Mouse (Mus musculus): ENCODE measurements around the gene Hsd17b2.

The Hsd17b2 gene

DNA sequence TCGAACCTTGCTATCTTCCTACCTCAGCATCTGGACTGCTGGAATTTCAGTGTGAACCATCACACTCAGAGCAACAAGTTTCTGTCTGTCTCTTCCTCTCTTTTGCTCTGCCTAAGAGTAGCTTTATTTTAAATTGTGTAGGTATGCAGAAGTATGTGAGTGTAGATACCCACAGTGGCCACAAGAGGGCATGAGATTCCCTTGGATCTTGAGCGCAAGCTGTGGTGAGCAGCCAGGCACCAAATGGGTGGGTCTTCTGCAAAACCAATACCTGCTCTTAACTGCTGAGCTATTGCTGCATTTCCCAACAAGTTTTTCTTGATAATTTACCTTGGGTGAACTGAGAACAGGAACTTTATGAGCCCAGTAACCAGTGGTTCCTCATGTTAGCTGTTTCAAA, 70.4 kb downstream of the Hsd17b2 start:
- DNase-seq (ENCODE audit: low read depth, low spot score), result peak; percentile 85

DNA sequence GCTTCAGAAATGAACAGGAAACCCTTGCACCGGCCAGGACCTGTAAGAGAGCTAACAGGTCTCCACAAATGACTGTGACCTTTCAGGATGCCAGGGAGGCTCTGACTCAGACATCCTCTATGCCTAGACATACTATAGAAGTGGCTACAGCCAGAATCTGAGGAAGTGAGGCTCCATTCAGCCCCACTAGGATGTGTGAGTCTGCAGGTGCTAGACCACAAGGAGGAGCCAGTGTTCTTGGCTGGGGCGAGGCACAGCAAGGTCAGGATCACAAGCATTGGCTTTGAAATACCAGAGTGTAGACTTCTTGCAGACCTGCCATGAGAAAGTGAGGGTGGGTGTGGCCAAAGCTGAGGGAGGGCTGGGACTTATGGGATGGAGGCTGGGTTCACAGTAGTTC, 70.9 kb downstream of the Hsd17b2 start:
- DNase-seq (ENCODE audit: low read depth, low spot score), result peak; percentile 87

DNA sequence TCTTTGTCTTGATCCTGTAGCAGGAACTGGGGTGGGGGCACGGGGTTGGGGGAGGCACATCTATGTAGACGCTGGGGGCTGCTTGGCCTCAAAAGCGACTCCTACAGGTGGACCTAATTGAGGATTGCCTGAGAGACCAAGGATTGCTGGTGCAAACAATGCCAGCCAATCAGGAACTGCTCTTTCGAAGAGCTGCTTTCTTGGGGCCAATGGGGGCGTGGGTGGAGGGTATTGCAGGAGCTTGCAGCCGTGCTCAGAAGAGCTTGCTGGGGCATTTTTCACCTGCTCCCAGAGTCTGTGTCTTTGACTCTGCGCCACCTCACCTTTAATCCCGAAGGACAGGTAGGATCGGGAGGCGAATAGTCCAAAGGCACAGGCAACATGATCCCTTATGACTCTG, 73.9 kb downstream of the Hsd17b2 start:
- no peak for DNase-seq (ENCODE audit: low read depth, low spot score)

DNA sequence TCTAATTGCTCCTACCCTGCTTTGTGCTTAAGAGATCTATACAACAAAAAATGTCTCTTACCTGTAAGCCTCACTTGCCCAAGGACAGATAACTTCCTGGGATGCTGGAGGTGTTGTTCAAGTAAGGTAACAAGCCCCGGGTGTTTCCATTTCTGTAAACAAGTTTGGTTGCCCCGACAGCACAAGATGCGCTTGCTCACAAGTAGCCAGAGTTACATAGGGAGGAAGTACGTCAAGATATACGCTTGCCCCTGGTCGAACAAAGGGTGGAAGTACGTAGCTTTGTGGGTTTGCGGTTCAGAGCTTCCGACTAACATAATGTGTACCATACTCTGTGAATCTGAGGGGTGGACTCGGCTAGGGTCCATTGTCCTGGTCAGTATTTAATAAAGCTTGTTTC, 74.4 kb downstream of the Hsd17b2 start:
- no peak for DNase-seq (ENCODE audit: low read depth, low spot score)

DNA sequence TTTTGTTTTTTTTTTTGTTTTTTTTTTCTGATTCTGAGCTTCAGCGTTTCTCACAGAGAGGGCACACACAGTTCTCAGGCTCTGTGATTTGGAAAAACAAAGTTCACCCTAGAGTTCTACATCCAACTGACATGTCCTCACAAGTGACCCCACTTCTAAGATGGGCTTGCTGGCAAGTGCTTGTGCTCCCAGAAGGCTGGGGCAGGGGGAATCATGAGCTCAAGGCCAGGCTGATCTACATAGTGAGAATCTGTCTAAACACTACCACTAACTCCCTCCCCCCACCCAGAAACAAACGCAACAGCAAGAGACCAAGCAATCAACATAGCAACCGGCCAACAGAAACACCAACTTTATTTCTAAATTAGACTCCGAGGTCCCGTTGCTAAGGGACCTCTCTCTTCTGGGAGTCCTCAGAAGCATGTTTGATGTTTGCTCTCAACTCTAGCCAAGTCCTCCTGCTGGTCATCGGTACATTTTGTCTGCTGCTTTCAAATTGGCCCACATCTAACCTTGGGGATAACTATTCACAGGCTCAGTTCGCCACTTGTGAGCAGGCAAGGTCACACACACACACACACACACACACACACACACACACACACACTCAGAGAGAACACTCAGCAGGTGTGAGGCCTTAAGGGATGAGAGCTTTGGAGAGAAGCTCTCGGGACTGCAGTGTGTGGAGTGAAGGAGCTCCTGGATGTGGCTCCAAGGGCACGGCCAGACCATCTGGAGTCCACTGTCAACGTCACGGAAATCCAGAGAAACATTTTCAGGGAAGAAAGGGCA, 77.0 kb downstream of the Hsd17b2 start:
- peak; percentile 80 for DNase-seq (ENCODE audit: low read depth, low spot score)

DNA sequence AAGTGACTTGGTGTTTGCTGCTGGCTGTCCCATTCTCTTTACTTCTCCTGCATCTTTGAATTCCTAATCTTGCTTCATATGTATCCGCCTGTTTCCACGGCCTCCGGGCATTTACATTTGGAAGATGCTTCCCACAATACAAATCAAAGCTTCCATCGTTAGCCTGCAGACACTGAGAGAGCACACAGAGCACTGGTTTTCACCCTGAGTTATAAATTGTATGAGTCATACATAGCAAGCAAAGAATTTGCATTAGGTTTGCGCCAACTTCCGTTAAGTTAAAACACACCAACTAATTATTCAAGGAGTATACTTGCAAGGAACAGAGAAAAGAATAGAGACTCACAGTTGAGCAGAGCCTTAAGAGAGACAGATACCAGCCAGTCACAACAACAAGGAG, 77.6 kb downstream of the Hsd17b2 start:
- peak; percentile 78 for DNase-seq (ENCODE audit: low read depth, low spot score)

DNA sequence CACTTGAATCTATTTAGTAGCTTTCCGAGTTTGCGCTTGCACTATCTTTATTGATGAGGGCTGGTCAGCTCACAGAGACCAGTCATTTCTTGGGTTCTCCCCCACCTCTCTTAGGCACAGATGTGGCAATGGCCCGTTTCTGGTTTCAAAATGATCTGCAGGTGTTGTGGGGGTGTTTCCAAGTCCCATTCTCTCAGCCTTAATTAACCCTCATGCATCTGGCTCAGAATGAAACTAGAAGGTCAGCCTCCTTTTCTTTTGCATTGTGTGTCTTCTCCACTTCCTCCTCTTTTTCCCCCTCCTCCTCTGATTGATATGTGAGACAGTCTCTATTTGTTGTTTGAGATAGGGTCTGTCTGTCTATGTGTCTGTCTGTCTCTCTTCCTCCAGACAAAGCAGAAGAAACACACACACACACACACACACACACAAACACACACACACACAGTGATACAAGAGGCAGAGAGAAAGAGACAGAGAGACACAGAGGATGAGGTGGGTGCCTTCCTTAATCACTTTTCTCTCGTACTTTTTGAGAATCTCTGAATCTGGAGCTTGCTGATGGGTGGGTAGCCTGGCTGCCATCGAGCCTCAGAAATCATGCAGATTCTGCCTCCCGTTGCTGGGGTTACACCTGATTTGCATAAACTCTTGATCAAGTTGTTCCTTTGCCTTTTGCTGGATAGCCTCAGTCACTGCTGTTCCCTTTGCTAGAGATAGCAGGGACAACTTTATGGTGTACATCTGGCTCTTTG, 79.8 kb downstream of the Hsd17b2 start:
- peak; percentile 91 for DNase-seq (ENCODE audit: low read depth, low spot score)

DNA sequence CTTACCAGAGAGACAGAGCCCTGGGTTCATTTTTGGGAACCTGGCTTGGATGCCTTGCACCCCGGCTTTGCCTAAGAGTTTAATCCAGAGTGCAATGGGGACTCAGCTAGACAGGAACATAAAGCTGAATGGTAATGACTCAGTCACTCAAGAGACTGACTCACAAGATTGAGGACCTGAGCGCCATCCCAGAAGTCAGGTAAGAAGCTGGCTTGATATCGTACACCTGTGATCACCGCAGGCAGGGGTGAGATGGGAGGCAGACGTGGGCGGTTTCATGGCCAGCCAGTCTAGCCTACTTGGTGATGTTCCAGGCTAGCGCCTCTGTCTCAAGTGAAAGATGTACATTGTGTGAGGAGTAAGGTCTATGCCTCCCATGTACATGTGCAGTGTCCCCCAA, 81.3 kb downstream of the Hsd17b2 start:
- no peak for DNase-seq (ENCODE audit: low read depth, low spot score)

DNA sequence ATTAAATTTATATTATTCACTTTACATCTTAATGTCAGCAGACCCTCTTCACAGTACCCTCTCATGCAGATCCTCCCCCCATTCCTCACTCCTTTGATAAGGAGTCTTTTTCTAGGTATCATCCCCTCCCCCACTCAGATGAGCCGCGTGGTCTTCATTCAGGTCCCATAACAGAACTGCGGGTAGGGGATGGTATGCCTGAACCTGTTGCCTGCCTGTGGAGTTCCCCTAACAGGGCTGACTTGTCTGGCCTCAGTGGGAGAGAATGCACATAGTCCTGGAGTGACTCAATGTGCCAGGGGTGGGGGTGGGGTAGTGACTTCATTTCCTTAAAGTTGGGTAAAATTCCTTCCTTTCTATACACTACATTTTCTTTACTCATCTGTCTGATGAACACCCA, 84.7 kb downstream of the Hsd17b2 start:
- no peak for DNase-seq (ENCODE audit: low read depth, low spot score)

DNA sequence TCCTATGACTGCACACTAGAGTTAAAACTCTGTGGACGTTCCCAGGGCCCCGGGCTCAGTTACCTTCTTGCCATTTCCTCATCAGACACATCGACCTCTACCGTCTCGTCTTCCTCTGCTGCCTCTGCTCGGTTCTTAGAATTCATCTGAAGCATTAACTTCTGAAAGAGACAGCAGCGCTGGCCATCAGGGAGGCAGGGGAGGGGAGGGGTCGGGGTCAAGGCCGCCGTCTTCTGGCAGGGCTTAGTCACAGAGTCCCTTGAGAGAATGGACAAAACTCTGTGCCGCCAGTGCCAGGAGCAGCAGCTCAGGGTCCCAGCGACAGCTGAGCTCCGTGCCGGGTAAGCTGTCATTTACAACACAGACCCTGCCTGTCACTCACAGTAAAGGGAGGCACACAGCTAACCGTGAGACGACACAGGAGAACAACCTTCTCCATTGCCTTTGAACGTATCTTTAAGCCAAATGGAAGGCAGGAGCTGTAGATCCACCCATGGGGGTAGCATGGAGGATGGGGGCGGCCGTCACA, 91.0 kb downstream of the Hsd17b2 start:
- no peak for DNase-seq (ENCODE audit: low read depth, low spot score)

DNA sequence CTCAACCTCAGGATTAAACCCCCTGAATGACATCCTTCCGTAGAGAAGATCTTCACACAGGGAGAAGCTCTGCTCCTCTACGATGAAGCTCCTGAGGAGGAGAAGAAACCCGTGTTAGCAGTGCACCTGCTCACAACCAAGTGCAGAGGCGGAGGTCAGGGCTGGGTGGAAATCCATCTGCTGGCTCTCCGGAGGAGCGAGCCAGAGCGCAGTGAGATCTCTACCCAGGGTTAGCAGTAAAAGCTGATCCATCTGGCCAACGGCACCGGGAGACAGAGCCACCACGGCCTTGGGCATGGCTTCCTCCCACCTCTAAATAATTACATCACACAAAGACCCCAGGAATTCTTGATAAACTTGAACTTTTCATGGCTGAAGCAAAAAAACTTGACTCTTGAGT, 92.9 kb downstream of the Hsd17b2 start:
- no peak for DNase-seq (ENCODE audit: low read depth, low spot score)

DNA sequence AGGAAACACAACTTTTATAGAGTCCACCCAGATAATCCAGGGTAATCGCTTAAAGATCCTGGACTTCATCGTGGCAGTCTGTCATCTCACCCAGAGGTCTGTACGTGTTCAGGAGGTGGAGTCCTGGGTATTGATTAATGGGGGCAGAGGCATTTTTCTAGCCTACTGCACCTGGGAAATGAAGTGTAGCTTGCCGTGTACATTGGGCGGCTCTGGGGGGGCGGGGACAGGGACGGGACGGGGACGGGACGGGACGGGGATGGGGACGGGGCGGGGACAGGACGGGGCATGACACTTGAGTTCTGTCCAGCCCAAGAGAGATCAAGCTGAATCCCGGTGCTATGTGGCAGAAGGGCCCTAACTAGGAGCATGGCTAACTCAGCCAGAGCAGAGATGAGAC, 94.8 kb downstream of the Hsd17b2 start:
- no peak for DNase-seq (ENCODE audit: low read depth, low spot score)

DNA sequence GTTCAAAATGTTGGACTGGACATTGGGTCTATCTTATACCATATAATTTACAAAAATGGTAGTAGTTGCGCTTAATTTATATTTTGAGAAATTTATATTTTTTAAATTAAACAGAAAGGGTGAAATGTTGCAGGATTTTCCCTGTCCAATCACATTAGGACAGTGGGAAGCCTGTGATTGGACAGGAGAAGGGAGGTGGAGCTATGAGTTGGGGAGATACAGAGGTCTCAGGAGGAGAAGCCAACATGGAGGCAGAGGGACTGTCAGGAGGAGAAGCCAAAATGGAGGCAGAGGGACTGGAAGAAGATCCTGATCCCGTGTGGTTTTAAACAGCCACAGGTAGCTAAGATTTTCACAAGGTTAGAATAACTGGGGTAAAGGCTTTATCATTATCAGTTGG, 96.4 kb downstream of the Hsd17b2 start:
- no peak for DNase-seq (ENCODE audit: low read depth, low spot score)

DNA sequence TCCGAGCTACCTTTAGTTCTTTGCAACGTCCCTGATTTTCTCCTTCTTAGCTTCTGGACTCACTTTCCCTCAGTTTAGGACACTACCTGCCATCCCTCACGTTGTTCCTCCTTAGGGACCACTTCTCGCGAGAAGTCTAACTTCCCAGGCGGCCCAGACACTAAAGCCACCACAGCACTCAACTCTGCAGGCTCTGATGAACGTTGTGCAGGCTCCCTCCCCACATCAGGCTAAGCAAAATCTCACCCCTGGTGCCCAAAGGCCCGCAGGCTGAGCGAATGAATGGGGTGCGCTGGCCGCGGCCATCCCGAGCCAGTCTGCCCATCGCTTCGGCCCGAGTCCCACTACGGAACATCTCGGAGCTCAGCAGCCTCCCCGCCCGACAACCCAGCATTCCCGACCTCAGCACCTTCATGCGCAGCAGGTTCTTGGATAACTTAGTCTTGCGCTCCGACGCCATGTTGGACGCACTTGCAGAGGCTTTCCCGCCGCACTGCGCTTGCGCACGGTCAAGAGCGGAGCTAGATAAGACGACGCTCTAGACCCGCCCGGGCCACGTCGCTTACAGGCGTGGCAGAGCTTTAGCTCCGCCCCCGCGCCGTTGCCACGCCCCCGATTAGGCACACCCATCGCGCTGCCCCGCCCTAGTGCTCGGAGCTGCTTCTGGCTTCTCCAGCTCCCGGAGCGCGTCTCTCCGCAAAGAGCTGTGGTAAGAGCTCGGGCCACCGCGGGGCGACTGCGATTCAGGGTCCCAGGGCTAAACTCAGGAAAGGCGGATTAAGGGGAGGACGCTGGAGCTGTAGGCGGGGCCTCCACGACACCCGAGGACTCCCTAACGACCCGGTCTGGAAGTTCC, 100.0 kb downstream of the Hsd17b2 start, which contains the start of gene Mphosph6:
Gene Mphosph6 (minus strand): TSS at position 501 of the 856 bp plus-strand sequence.
- peak; percentile 98 for DNase-seq (ENCODE audit: low read depth, low spot score)

DNA sequence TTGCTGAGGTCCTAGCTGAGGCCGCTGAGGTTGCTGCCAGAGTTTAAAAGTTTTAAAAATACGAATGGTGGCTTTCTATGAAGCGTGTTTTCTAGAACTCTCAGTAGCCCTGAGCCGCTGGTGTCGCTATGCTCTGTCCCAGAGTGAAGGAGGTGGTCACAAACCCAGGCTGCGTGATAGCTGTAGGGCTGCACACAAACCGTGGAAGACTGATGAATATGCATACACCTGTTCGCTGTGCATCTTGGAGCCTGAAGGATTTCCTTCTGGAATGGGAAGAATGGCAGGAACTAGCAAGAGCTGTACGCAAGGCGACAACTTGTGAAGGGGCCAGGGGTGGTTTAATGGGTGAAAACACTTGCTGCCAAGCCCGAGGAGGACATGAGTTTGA, 100.6 kb downstream of the Hsd17b2 start:
- no peak for DNase-seq (ENCODE audit: low read depth, low spot score)

DNA sequence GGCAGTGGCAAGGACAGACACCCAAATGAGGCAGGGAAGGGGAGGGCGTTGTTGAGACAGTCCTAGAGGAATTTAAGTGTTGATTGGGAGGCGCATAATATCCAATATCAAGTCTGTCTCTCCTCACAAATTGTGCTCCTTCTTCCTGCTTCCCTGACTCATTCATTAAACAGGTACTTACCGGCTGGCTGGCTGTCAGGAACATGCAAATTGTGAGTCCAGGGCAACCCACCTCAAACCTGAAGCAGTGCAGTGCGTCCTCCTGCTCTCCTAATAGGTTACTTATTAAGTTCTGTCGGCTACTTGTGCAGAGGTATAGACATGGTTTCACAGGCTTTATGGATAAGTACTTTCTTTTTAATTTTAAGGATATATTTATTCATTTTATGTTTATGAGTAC, 103.7 kb downstream of the Hsd17b2 start:
- DNase-seq (ENCODE audit: low read depth, low spot score), result no peak

Measured in A20 (cell line).